Mouse (Mus musculus): ENCODE data around the gene Srbd1. TPM values are rescaled to one million over a fixed set of nuclear protein-coding genes. Genes with fewer than 3 reads are reported as not detected.

Gene Srbd1
- total RNA-seq, 2 experiments from 2014 or later, result 14.3 to 15.9 TPM

DNA sequence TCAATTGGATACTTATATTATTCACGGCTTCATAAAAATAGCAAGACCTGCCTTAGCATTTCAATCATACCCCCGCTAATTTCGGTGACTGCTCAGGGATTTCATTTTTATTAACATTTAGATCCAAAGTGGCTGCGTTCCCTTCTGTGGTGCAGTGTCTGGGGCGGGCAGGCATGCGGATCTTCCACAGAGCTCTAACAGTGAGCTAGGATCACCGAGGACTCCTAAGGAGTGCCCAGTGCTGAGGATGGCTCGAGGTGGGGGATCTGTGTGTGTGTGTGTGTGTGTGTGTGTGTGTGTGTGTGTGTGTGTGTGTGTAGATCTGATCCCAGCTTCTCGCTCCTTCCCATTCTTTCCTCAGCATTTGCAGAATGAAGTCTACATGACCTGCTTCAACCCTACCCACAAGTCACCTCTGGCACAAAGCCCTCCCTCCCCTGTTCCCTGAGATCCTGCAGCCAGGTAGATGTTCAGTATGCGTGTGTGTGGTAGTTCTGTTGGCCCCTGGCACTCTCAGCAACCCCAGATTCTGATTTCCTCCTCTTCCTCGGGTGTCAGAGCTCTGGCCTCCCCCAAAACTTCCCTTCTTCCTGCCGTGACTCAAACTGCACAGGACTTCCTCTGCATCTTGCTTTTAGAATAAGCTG lies 200.9 kb downstream of the Srbd1 start:
- DNase-seq (ENCODE audit: extremely low spot score in 1 of 2, low spot score in 2 of 2), result no peak
- intact Hi-C loops (cut with DNase I), result no loop called here

DNA sequence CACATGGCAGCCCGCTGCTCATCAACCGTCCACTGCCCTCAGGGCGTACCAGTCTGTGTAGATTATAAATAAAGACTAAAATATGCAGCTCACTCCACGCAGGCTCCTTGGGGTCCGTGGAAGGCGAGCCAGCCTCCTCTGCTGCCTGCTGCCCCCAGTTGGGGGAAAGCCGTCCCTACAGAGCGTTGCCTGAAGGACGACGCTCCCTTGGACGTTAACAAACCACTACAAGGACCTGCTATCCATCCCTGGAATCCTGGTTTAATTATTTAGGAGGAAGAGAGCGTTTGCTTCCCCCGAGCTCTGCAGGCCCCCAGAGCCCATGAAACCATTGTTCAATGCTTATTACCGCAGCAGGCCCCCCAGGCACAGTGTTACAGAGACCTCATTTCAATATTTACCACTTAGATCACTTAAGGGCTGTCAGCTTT lies 201.4 kb downstream of the Srbd1 start:
- no peak for DNase-seq (ENCODE audit: extremely low spot score in 1 of 2, low spot score in 2 of 2)
- intact Hi-C loops (cut with DNase I), result no loop called here

DNA sequence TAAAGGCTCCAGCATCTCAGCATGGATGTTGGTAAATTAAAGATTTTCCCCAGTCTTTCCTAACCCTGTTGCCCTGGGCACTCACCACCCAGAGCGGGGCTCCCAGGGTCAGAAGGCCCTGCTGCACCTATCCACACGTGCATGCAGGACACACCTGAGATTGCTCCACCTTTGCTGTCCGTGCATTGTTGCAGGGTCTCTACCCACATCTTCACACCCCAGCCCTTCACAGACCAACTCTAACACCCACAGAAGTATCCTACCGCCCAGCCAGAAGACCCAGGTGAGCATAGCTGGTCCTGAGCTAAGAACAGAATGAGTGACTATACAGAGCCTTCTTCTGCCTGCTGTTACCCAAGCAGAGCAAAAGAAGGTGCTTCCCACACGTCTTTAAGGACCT lies 201.9 kb downstream of the Srbd1 start:
- intact Hi-C loops (cut with DNase I), result no loop called here
- DNase-seq (ENCODE audit: extremely low spot score in 1 of 2, low spot score in 2 of 2), result no peak

DNA sequence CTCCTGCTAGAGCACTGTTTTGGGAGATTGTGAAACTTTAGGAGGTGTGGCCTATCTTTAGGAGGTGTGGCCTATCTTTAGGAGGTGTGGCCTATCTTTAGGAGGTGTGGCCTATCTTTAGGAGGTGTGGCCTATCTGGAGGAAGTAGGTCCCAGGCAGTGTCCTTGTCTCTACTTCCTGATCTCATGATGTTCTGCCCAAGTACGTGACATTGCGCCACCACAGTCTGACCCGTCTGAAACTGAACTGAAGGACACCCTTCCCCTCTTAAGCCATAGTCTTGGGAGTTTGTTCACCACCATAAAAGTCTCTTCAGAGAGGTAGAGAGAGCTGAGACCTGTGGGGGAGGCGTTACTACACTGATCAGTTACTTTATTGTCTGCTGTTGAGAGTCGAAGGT lies 202.9 kb downstream of the Srbd1 start:
- intact Hi-C loops (cut with DNase I), result no loop called here
- no peak for DNase-seq (ENCODE audit: extremely low spot score in 1 of 2, low spot score in 2 of 2)

DNA sequence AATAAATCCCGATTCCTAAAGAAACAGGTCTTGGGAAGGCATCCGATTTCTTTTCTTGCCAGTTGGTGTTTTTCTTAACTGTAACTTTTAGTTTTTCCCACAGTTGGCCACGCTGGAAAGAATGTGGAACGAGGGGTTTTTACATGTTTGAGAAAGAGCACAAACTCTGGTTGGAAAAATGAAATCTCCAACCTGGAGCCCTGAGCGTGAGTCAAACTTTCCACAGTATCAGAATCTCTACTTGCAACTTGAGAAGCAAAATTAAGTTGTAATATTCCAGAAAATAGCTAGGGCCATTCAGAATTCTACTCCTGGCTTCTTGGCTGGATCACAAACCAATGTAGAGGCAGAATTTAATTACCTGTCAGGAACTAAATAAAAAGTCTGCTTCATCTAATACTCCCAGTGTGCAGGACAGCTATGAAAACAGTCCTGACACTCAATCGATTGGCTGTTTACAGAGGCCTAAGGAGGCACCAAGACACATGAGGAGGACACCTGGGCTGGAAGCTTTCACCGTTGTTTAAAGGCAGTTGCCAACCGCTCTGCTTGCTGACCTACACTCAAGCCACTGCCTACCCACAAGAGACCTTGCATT lies 203.7 kb downstream of the Srbd1 start:
- no peak for DNase-seq (ENCODE audit: extremely low spot score in 1 of 2, low spot score in 2 of 2)
- intact Hi-C loops (cut with DNase I), result no loop called here

DNA sequence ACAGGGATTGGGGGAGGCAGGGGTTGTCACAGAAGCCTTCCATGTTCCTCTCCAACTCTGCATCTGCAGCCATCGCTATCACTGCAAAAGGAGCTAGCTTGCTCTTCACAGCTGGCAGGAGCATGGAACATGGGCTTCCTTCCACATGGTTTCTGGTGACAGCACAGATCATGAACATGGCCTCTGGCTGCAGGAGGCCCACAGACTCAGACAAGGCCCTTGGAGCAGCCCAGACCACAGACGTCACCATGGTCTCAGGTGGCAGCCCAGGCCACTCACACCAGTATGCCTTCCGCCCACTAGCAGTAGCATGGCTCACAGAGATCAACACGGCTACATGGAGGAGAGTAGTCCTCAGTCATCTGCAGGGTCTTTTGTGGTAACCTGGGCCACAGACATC lies 207.8 kb downstream of the Srbd1 start:
- intact Hi-C loops (cut with DNase I), result no loop called here
- DNase-seq (ENCODE audit: extremely low spot score in 1 of 2, low spot score in 2 of 2), result no peak

DNA sequence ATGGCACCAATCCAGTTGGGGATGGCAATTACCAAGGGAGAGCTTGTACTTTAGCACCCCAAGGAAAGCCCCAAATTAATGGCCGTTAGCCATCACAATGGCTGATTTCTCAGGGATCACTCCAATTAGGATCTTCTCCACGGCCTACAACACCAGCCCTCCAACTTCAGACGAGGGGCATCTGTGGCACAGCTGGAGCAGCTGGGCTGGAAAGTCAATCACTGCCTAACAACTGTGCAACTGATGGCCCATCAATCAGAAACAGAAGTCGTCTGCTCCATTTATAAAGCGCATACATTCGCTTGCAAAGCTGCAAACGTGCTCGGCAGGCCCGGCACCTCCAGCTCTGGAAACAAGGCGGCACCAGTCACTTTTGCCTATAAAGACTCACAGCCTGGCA lies 209.7 kb downstream of the Srbd1 start:
- DNase-seq (ENCODE audit: extremely low spot score in 1 of 2, low spot score in 2 of 2), result no peak
- intact Hi-C loops (cut with DNase I), result no loop called here

Other genes starting within 250 kb of the Srbd1 start
- gene Prkce, start 22.6 kb upstream of the Srbd1 start, total RNA-seq (2021), result 100 to 1,000 TPM; 273 to 281 TPM

Data from left cerebral cortex, postnatal 10 days (tissue).